Mouse (Mus musculus): ENCODE data around the gene Pcgf6.

- no peak for TF ChIP-seq CTCF (IDR thresholded peaks at IDR 0.05; ENCODE audit: insufficient read depth, low read depth, low read length)
- TF ChIP-seq POLR2A (IDR thresholded peaks at IDR 0.05; ENCODE audit: insufficient read depth, low read depth, low read length) = no peak
Measured at GRCm38 (mm10) chr19:47034916-47035315, 15.8 kb downstream of the Pcgf6 start.
